Mouse (Mus musculus) E14TG2a.4 (cell line): Measurements from ENCODE around the gene Pkp4.

ENCODE experiments used
- CTCF ChIP-seq: conservative IDR thresholded peaks from 2 replicates; pipeline ENCODE4 v1.5.1; 2014; ENCODE audit warnings: low read length
- NANOG ChIP-seq: IDR thresholded peaks from 2 replicates; pipeline ENCODE4 v1.6.1; 2014; ENCODE audit warnings: borderline replicate concordance, low read length, mixed read lengths
- POU5F1 ChIP-seq: IDR thresholded peaks from 2 replicates; pipeline ENCODE4 v1.6.1; 2014; ENCODE audit warnings: low read length, borderline replicate concordance

GRCm38 (mm10) chr2:59233294-59233923, 72.8 kb downstream of the Pkp4 start:
- TF ChIP-seq CTCF, result no peak
- no peak for TF ChIP-seq NANOG
- TF ChIP-seq POU5F1, result no peak
